Mouse (Mus musculus) adrenal gland, adult 18-20 months (tissue): ENCODE measurements around the gene Ush1g. TPM values are rescaled to one million over a fixed set of nuclear protein-coding genes. Genes with fewer than 3 reads are reported as not detected.

Source experiments
- DNase-seq, 2 experiments: peaks; one replicate each; pipeline ENCODE4 v3.0.0; 2021 to 2022; ENCODE audit warnings: low spot score in 2 of 2
- total RNA-seq, 2 experiments: library from RNA; stranded (reverse); gene quantifications; 1 replicate in 1 of 2; 2 replicates in 1 of 2; pipeline ENCODE4 v1.2.3; 2021

Gene Ush1g
- total RNA-seq, 2 experiments from 2014 or later: 0.36 to 0.74 TPM

GRCm38 (mm10) chr11:115335223-115335622, 13.4 kb upstream of the Ush1g start:
- no peak for DNase-seq

- no peak for DNase-seq
Observed at GRCm38 (mm10) chr11:115334531-115334930, 12.7 kb upstream of the Ush1g start, which contains the start of gene Otop3. Gene Otop3, plus strand, starts transcription at chr11:115334731.

- DNase-seq: no peak
Observed at GRCm38 (mm10) chr11:115329339-115329738, 7.5 kb upstream of the Ush1g start.

- DNase-seq: no peak
Observed at GRCm38 (mm10) chr11:115326730-115327129, 4.9 kb upstream of the Ush1g start.

GRCm38 (mm10) chr11:115323354-115323753, 1.5 kb upstream of the Ush1g start:
- DNase-seq: no peak

GRCm38 (mm10) chr11:115319704-115320383, 2.0 kb downstream of the Ush1g start:
- no peak for DNase-seq

- peak in 1 of 2 experiments; percentile 26 for DNase-seq
Observed at GRCm38 (mm10) chr11:115318245-115319027, 3.4 kb downstream of the Ush1g start.

- DNase-seq: no peak
Observed at GRCm38 (mm10) chr11:115317204-115317603, 4.6 kb downstream of the Ush1g start.

- DNase-seq: no peak
Observed at GRCm38 (mm10) chr11:115314249-115314648, 7.6 kb downstream of the Ush1g start.

GRCm38 (mm10) chr11:115308781-115309180, 13.1 kb downstream of the Ush1g start:
- DNase-seq: no peak

- DNase-seq: no peak
Observed at GRCm38 (mm10) chr11:115306863-115307262, 15.0 kb downstream of the Ush1g start, which contains the start of gene Otop2. Gene Otop2, plus strand, starts transcription at chr11:115307163.

GRCm38 (mm10) chr11:115303167-115303566, 18.7 kb downstream of the Ush1g start:
- no peak for DNase-seq

GRCm38 (mm10) chr11:115301351-115301750, 20.5 kb downstream of the Ush1g start:
- no peak for DNase-seq

GRCm38 (mm10) chr11:115300745-115301144, 21.1 kb downstream of the Ush1g start:
- no peak for DNase-seq

- DNase-seq: no peak
Observed at GRCm38 (mm10) chr11:115298160-115298559, 23.7 kb downstream of the Ush1g start.

GRCm38 (mm10) chr11:115297214-115297826, 24.5 kb downstream of the Ush1g start, which contains the start of gene Fads6:
Gene Fads6, minus strand, starts transcription at chr11:115297663.
- DNase-seq: peak; percentile 76 to 79

- no peak for DNase-seq
Observed at GRCm38 (mm10) chr11:115296471-115297210, 25.2 kb downstream of the Ush1g start.

- DNase-seq: no peak
Observed at GRCm38 (mm10) chr11:115295939-115296338, 25.9 kb downstream of the Ush1g start.

GRCm38 (mm10) chr11:115292631-115293375, 29.0 kb downstream of the Ush1g start:
- no peak for DNase-seq

GRCm38 (mm10) chr11:115291503-115291902, 30.3 kb downstream of the Ush1g start:
- DNase-seq: no peak
